Mouse (Mus musculus) olfactory bulb, adult 2 months (tissue): ENCODE measurements around the gene Slc15a1.

ENCODE experiments used
- CTCF ChIP-seq: fragments of 200-500 bp; IDR thresholded peaks from 2 replicates; pipeline ENCODE4 v1.5.1; 2012; ENCODE audit warnings: low read depth, mild to moderate bottlenecking, low read length, moderate library complexity; ENCODE audit not compliant: insufficient read depth
- POLR2A ChIP-seq: fragments of 200-500 bp; IDR thresholded peaks from 2 replicates; pipeline ENCODE4 v1.6.1; 2012; ENCODE audit warnings: mild to moderate bottlenecking, low read depth, low read length, moderate library complexity; ENCODE audit not compliant: insufficient read depth

GRCm38 (mm10) chr14:121546621-121547020 lies 41.6 kb upstream of the Slc15a1 start:
- no peak for TF ChIP-seq CTCF
- no peak for TF ChIP-seq POLR2A
